Mouse (Mus musculus) kidney, postnatal 0 days (tissue): ENCODE measurements around the gene Lrrk1. TPM values are rescaled to one million over a fixed set of nuclear protein-coding genes. Genes with fewer than 3 reads are reported as not detected.

ENCODE experiments used
- ATAC-seq: fragments of 200-750 bp; cut with Nextera tagmentation; replicated peaks from 2 replicates; pipeline ENCODE4 v1.8.0; 2017; ENCODE audit warnings: low read depth, moderate number of reproducible peaks, moderate TSS enrichment, moderate library complexity; ENCODE audit not compliant: low FRiP score
- DNase-seq: peaks from one replicate; pipeline ENCODE4 v3.0.0-alpha.2; 2016; ENCODE audit warnings: low spot score
- H3K27ac ChIP-seq: fragments of 300-500 bp; sonication (generic); 2 replicates; pipeline ENCODE4 v1.5.1; 2014; ENCODE audit warnings: mild to moderate bottlenecking
- H3K27me3 ChIP-seq: fragments of 300-500 bp; sonication (generic); 2 replicates; pipeline ENCODE4 v1.6.1; 2014; ENCODE audit warnings: low read length, mixed read lengths; ENCODE audit not compliant: insufficient read depth
- H3K36me3 ChIP-seq: fragments of 300-500 bp; sonication (generic); 2 replicates; pipeline ENCODE4 v1.6.1; 2014; ENCODE audit warnings: low read length, mixed read lengths; ENCODE audit not compliant: insufficient read depth
- H3K4me1 ChIP-seq: fragments of 300-500 bp; sonication (generic); replicated peaks from 2 replicates; pipeline ENCODE4 v1.6.1; 2014; ENCODE audit warnings: antibody characterized with exemption, low read length, mixed read lengths; ENCODE audit not compliant: insufficient read depth
- H3K4me2 ChIP-seq: fragments of 300-500 bp; sonication (generic); 2 replicates; pipeline ENCODE4 v1.6.1; 2014; ENCODE audit warnings: mild to moderate bottlenecking, low read length, moderate library complexity, mixed read lengths
- H3K4me3 ChIP-seq: fragments of 300-500 bp; sonication (generic); replicated peaks from 2 replicates; pipeline ENCODE4 v1.5.1; 2014; ENCODE audit warnings: low read depth, low read length
- H3K9ac ChIP-seq: fragments of 300-500 bp; sonication (generic); 2 replicates; pipeline ENCODE4 v1.6.1; 2014; ENCODE audit warnings: low read depth, low read length
- H3K9me3 ChIP-seq: fragments of 300-500 bp; sonication (generic); replicated peaks from 2 replicates; pipeline ENCODE4 v1.6.1; 2016; ENCODE audit warnings: low read length, inconsistent platforms, mixed read lengths
- CTCF ChIP-seq: IDR thresholded peaks from 2 replicates; pipeline ENCODE4 v1.5.1; 2016; ENCODE audit warnings: antibody characterized with exemption, low read depth, mild to moderate bottlenecking, moderate library complexity
- WGBS: fragments of 180-500 bp; shearing (Covaris S2); extraction: QIAGEN DNeasy Blood & Tissue Kit; methylation state at CpG from one replicate; pipeline ENCODE4 v1.1.7; 2014; 5-methylcytosine and 5-hydroxymethylcytosine counted together
- polyA plus RNA-seq: library from polyadenylated mRNA; unstranded; fragments of >200 nt; fragmentation: Nextera tagmentation; extraction: Ambion mirVana; gene quantifications from 2 replicates; pipeline ENCODE4 v1.2.1, GENCODE M21; 2015

The Lrrk1 gene
- polyA plus RNA-seq, 1 experiment from 2014 or later, result 8.5 TPM

- H3K4me2 ChIP-seq, result no peak overlapping the region
- no peaks in the 10 kb centered on the region for H3K36me3 ChIP-seq
- no peak for TF ChIP-seq CTCF
- no peak overlapping the region for H3K4me3 ChIP-seq
- no peak overlapping the region for H3K9ac ChIP-seq
- no peaks in the 10 kb centered on the region for H3K27me3 ChIP-seq
- no peaks in the 10 kb centered on the region for H3K9me3 ChIP-seq
- H3K27ac ChIP-seq, result no peak overlapping the region
- H3K4me1 ChIP-seq, result no peaks in the 10 kb centered on the region
- ATAC-seq (no peak), DNase-seq (no peak)
- 68% methylated on average over 4 of the region's 4 CpGs for WGBS
These were observed 16.7 kb upstream of the Lrrk1 start for GRCm38 (mm10) chr7:66404802-66405201.

GRCm38 (mm10) chr7:66404141-66404540 is 16.0 kb upstream of the Lrrk1 start:
- Histone ChIP-seq H3K4me1 (no peaks in the 10 kb centered on the region), H3K4me2 (no peak overlapping the region), H3K27ac (no peak overlapping the region), H3K9ac (no peak overlapping the region), H3K9me3 (no peaks in the 10 kb centered on the region), H3K27me3 (no peaks in the 10 kb centered on the region), H3K4me3 (no peak overlapping the region), H3K36me3 (no peaks in the 10 kb centered on the region)
- TF ChIP-seq CTCF, result no peak
- peak; percentile 26 for DNase-seq
- ATAC-seq, result no peak
- 40% methylated on average over 10 of the region's 10 CpGs for WGBS

GRCm38 (mm10) chr7:66402876-66403275 is 14.7 kb upstream of the Lrrk1 start:
- ATAC-seq (no peak), DNase-seq (no peak)
- no peaks in the 10 kb centered on the region for H3K36me3 ChIP-seq
- no peaks in the 10 kb centered on the region for H3K4me1 ChIP-seq
- no peak overlapping the region for H3K27ac ChIP-seq
- H3K4me2 ChIP-seq, result no peak overlapping the region
- H3K27me3 ChIP-seq, result no peaks in the 10 kb centered on the region
- no peaks in the 10 kb centered on the region for H3K9me3 ChIP-seq
- 87% methylated on average over 5 of the region's 5 CpGs for WGBS
- no peak overlapping the region for H3K9ac ChIP-seq
- H3K4me3 ChIP-seq, result no peak overlapping the region
- no peak for TF ChIP-seq CTCF

- no peaks in the 10 kb centered on the region for H3K4me1 ChIP-seq
- TF ChIP-seq CTCF, result no peak
- H3K27ac ChIP-seq, result no peak overlapping the region
- no peak overlapping the region for H3K4me3 ChIP-seq
- no peaks in the 10 kb centered on the region for H3K36me3 ChIP-seq
- WGBS, result 57% methylated on average over 8 of the region's 8 CpGs
- H3K9me3 ChIP-seq, result no peaks in the 10 kb centered on the region
- H3K9ac ChIP-seq, result no peak overlapping the region
- DNase-seq (no peak), ATAC-seq (no peak)
- H3K27me3 ChIP-seq, result no peaks in the 10 kb centered on the region
- H3K4me2 ChIP-seq, result no peak overlapping the region
These were observed 13.5 kb upstream of the Lrrk1 start for GRCm38 (mm10) chr7:66401605-66402004.

GRCm38 (mm10) chr7:66397288-66397687 is 9.1 kb upstream of the Lrrk1 start:
- Histone ChIP-seq H3K36me3 (no peaks in the 10 kb centered on the region), H3K27me3 (no peaks in the 10 kb centered on the region), H3K4me1 (no peaks in the 10 kb centered on the region), H3K4me2 (no peak overlapping the region), H3K27ac (no peak overlapping the region), H3K9ac (no peak overlapping the region), H3K4me3 (no peak overlapping the region), H3K9me3 (no peaks in the 10 kb centered on the region)
- TF ChIP-seq CTCF, result no peak
- DNase-seq, result no peak
- ATAC-seq, result 0 out of 2 replicates have a peak, but pooled peaks have one; percentile 36
- WGBS, result 15% methylated on average over 3 of the region's 3 CpGs

GRCm38 (mm10) chr7:66388621-66389532 is 727 bp upstream of the Lrrk1 start:
- WGBS, result 11% methylated on average over 28 of the region's 28 CpGs
- no peaks in the 10 kb centered on the region for H3K9me3 ChIP-seq

More at GRCm38 (mm10) chr7:66388621-66389532, 727 bp upstream of the Lrrk1 start:
- peak; percentile 69; the same call in 1 of the 2 replicates for ATAC-seq
- Histone ChIP-seq H3K4me3 (peak overlapping the region; percentile 73), H3K9ac (peak overlapping the region; percentile 77), H3K4me2 (peak overlapping the region; percentile 97), H3K27ac (peak overlapping the region; percentile 85; the same call in 1 of the 2 replicates), H3K4me1 (no peaks in the 10 kb centered on the region; the same call in none of the 2 replicates), H3K27me3 (no peaks in the 10 kb centered on the region), H3K36me3 (no peaks in the 10 kb centered on the region)
- DNase-seq, result peak; percentile 96
- TF ChIP-seq CTCF, result peak; percentile 93
